Mouse (Mus musculus) midbrain, postnatal 0 days (tissue): ENCODE results near the gene Ckap2l. TPM values are rescaled to one million over a fixed set of nuclear protein-coding genes. Genes with fewer than 3 reads are reported as not detected.

Experiments used
- ATAC-seq: fragments of 200-750 bp; cut with Nextera tagmentation; 2 replicates; pipeline ENCODE4 v1.8.0; 2017; ENCODE audit warnings: moderate number of reproducible peaks, mild to moderate bottlenecking, moderate TSS enrichment, moderate library complexity; ENCODE audit not compliant: low FRiP score
- DNase-seq: peaks from one replicate; pipeline ENCODE4 v3.0.0-alpha.2; 2015; ENCODE audit warnings: low spot score
- H3K27ac ChIP-seq: fragments of 300-500 bp; sonication (generic); 2 replicates; pipeline ENCODE4 v1.5.1; 2014; ENCODE audit warnings: low read depth, mild to moderate bottlenecking, low read length, mixed read lengths
- H3K27me3 ChIP-seq: fragments of 300-500 bp; sonication (generic); 2 replicates; pipeline ENCODE4 v1.6.1; 2014; ENCODE audit warnings: low read length, control low read depth, mixed read lengths; ENCODE audit not compliant: insufficient read depth
- H3K36me3 ChIP-seq: fragments of 300-500 bp; sonication (generic); 2 replicates; pipeline ENCODE4 v1.6.1; 2014; ENCODE audit warnings: low read length, control low read depth, mixed read lengths; ENCODE audit not compliant: insufficient read depth
- H3K4me1 ChIP-seq: fragments of 300-500 bp; sonication (generic); 2 replicates; pipeline ENCODE4 v1.6.1; 2014; ENCODE audit warnings: mild to moderate bottlenecking, control low read depth, antibody characterized with exemption, low read length, mixed read lengths; ENCODE audit not compliant: insufficient read depth
- H3K4me2 ChIP-seq: fragments of 300-500 bp; sonication (generic); 2 replicates; pipeline ENCODE4 v1.6.1; 2014; ENCODE audit warnings: low read depth, mild to moderate bottlenecking, low read length, mixed read lengths; ENCODE audit not compliant: poor library complexity, severe bottlenecking
- H3K4me3 ChIP-seq: fragments of 300-500 bp; sonication (generic); 2 replicates; pipeline ENCODE4 v1.5.1; 2014; ENCODE audit warnings: low read depth, mild to moderate bottlenecking, low read length, moderate library complexity
- H3K9ac ChIP-seq: fragments of 300-500 bp; sonication (generic); replicated peaks from 2 replicates; pipeline ENCODE4 v1.6.1; 2014; ENCODE audit warnings: mild to moderate bottlenecking, low read length, moderate library complexity, mixed read lengths; ENCODE audit not compliant: poor library complexity, severe bottlenecking
- H3K9me3 ChIP-seq: fragments of 300-500 bp; sonication (generic); 2 replicates; pipeline ENCODE4 v1.6.1; 2016; ENCODE audit warnings: low read length, control low read depth
- CTCF ChIP-seq: IDR thresholded peaks from 2 replicates; pipeline ENCODE4 v1.5.1; 2016; ENCODE audit warnings: antibody characterized with exemption, mild to moderate bottlenecking
- WGBS: fragments of 180-500 bp; shearing (Covaris S2); extraction: QIAGEN DNeasy Blood & Tissue Kit; methylation state at CpG from one replicate; pipeline ENCODE4 v1.1.7; 2014; 5-methylcytosine and 5-hydroxymethylcytosine counted together
- polyA plus RNA-seq: library from polyadenylated mRNA; unstranded; fragments of >200 nt; fragmentation: Nextera tagmentation; extraction: Ambion mirVana; gene quantifications from 2 replicates; pipeline ENCODE4 v1.2.1, GENCODE M21; 2015
- total RNA-seq: library from RNA; depleted of rRNA; stranded (reverse); fragments of >200 nt; gene quantifications from 2 replicates; pipeline ENCODE4 v1.2.3, GENCODE M21; 2014

Ckap2l gene
- total and polyA plus RNA-seq, 2 experiments from 2014 or later = 4.8 to 5.8 TPM

GRCm38 (mm10) chr2:129240726-129241432 is 56.1 kb downstream of the Ckap2l start:
- Histone ChIP-seq H3K9ac (no peak overlapping the region), H3K4me2 (no peak overlapping the region), H3K36me3 (no peaks in the 10 kb centered on the region), H3K27ac (no peak overlapping the region), H3K4me3 (no peak overlapping the region), H3K4me1 (peaks cover 5% of the 10 kb centered on the region; the same call in 1 of the 2 replicates), H3K9me3 (no peaks in the 10 kb centered on the region), H3K27me3 (no peaks in the 10 kb centered on the region)
- 68% methylated on average over 9 of the region's 9 CpGs for WGBS
- no peak for TF ChIP-seq CTCF
- ATAC-seq = no peak
- DNase-seq = no peak

- TF ChIP-seq CTCF = no peak
- WGBS = 75% methylated on average over 4 of the region's 4 CpGs
- Histone ChIP-seq H3K4me1 (0 out of 2 replicates have a peak, but pooled peaks cover 3% of the 10 kb centered on the region), H3K27ac (no peak overlapping the region), H3K9ac (no peak overlapping the region), H3K36me3 (no peaks in the 10 kb centered on the region), H3K4me2 (no peak overlapping the region), H3K9me3 (no peaks in the 10 kb centered on the region), H3K4me3 (no peak overlapping the region), H3K27me3 (no peaks in the 10 kb centered on the region)
- no peak for ATAC-seq
- no peak for DNase-seq
These were observed 60.5 kb downstream of the Ckap2l start for GRCm38 (mm10) chr2:129236526-129236925.

GRCm38 (mm10) chr2:129234731-129235130 is 62.3 kb downstream of the Ckap2l start:
- WGBS = 85% methylated on average over 2 of the region's 2 CpGs
- Histone ChIP-seq H3K36me3 (no peaks in the 10 kb centered on the region), H3K4me2 (no peak overlapping the region), H3K4me1 (no peaks in the 10 kb centered on the region), H3K9ac (no peak overlapping the region), H3K27ac (no peak overlapping the region), H3K9me3 (no peaks in the 10 kb centered on the region), H3K27me3 (no peaks in the 10 kb centered on the region), H3K4me3 (no peak overlapping the region)
- DNase-seq (no peak), ATAC-seq (no peak)
- TF ChIP-seq CTCF = no peak

GRCm38 (mm10) chr2:129233803-129234477 is 63.1 kb downstream of the Ckap2l start:
- no peak overlapping the region for H3K9ac ChIP-seq
- ATAC-seq (no peak), DNase-seq (no peak)
- WGBS = 43% methylated on average over 9 of the region's 9 CpGs
- no peak overlapping the region for H3K4me3 ChIP-seq
- H3K4me1 ChIP-seq = no peaks in the 10 kb centered on the region
- H3K9me3 ChIP-seq = no peaks in the 10 kb centered on the region
- H3K27me3 ChIP-seq = no peaks in the 10 kb centered on the region
- H3K4me2 ChIP-seq = no peak overlapping the region
- no peak for TF ChIP-seq CTCF
- no peak overlapping the region for H3K27ac ChIP-seq
- H3K36me3 ChIP-seq = no peaks in the 10 kb centered on the region

- 93% methylated on average over 1 of the region's 1 CpGs for WGBS
- no peak for TF ChIP-seq CTCF
These were observed 63.8 kb downstream of the Ckap2l start for GRCm38 (mm10) chr2:129233218-129233617.

GRCm38 (mm10) chr2:129232484-129232883 is 64.5 kb downstream of the Ckap2l start:
- Histone ChIP-seq H3K4me1 (no peaks in the 10 kb centered on the region), H3K4me2 (no peak overlapping the region), H3K9ac (no peak overlapping the region), H3K27me3 (no peaks in the 10 kb centered on the region), H3K27ac (no peak overlapping the region), H3K9me3 (no peaks in the 10 kb centered on the region), H3K4me3 (no peak overlapping the region), H3K36me3 (no peaks in the 10 kb centered on the region)
- DNase-seq (no peak), ATAC-seq (no peak)
- no peak for TF ChIP-seq CTCF
- WGBS = 82% methylated on average over 9 of the region's 9 CpGs

More at GRCm38 (mm10) chr2:129233218-129233617, 63.8 kb downstream of the Ckap2l start:
- H3K27me3 ChIP-seq = no peaks in the 10 kb centered on the region
- no peak overlapping the region for H3K9ac ChIP-seq
- no peaks in the 10 kb centered on the region for H3K4me1 ChIP-seq
- H3K27ac ChIP-seq = no peak overlapping the region
- no peak for ATAC-seq
- H3K4me2 ChIP-seq = no peak overlapping the region
- H3K36me3 ChIP-seq = no peaks in the 10 kb centered on the region
- DNase-seq = no peak
- no peak overlapping the region for H3K4me3 ChIP-seq
- no peaks in the 10 kb centered on the region for H3K9me3 ChIP-seq
